Mouse (Mus musculus) kidney, embryonic 16.5 days (tissue): ENCODE results near the gene Gbp8. TPM values are rescaled to one million over a fixed set of nuclear protein-coding genes. Genes with fewer than 3 reads are reported as not detected.
"Not testable (repeated sequence)": the region's sequence is repeated elsewhere in the genome, so short reads cannot be mapped to it uniquely, and the experiment has no call there.

Experiments used
- ATAC-seq: fragments of 200-750 bp; cut with Nextera tagmentation; 2 replicates; pipeline ENCODE4 v1.8.0; 2017; ENCODE audit warnings: moderate TSS enrichment; ENCODE audit not compliant: low FRiP score, low TSS enrichment
- H3K27ac ChIP-seq: fragments of 300-500 bp; sonication (generic); 2 replicates; pipeline ENCODE4 v1.5.1; 2014; ENCODE audit warnings: low read length
- H3K27me3 ChIP-seq: fragments of 300-500 bp; sonication (generic); 2 replicates; pipeline ENCODE4 v1.6.1; 2014; ENCODE audit warnings: low read length, control low read depth, mixed read lengths; ENCODE audit not compliant: insufficient read depth
- H3K36me3 ChIP-seq: fragments of 300-500 bp; sonication (generic); 2 replicates; pipeline ENCODE4 v1.6.1; 2014; ENCODE audit warnings: low read length, control low read depth, mixed read lengths; ENCODE audit not compliant: insufficient read depth
- H3K4me1 ChIP-seq: fragments of 300-500 bp; sonication (generic); 2 replicates; pipeline ENCODE4 v1.6.1; 2014; ENCODE audit warnings: low read length, control low read depth, mixed read lengths; ENCODE audit not compliant: insufficient read depth
- H3K4me2 ChIP-seq: fragments of 300-500 bp; sonication (generic); replicated peaks from 2 replicates; pipeline ENCODE4 v1.6.1; 2014; ENCODE audit warnings: low read depth, low read length
- H3K4me3 ChIP-seq: fragments of 300-500 bp; sonication (generic); 2 replicates; pipeline ENCODE4 v1.5.1; 2014; ENCODE audit warnings: mild to moderate bottlenecking, low read length
- H3K9ac ChIP-seq: fragments of 300-500 bp; sonication (generic); replicated peaks from 2 replicates; pipeline ENCODE4 v1.6.1; 2014; ENCODE audit warnings: low read length
- H3K9me3 ChIP-seq: fragments of 300-500 bp; sonication (generic); 2 replicates; pipeline ENCODE4 v1.6.1; 2016; ENCODE audit warnings: low read length, control low read depth
- WGBS: fragments of 180-500 bp; shearing (Covaris S2); extraction: QIAGEN DNeasy Blood & Tissue Kit; methylation state at CpG from one replicate; pipeline ENCODE4 v1.1.7; 2014; 5-methylcytosine and 5-hydroxymethylcytosine counted together
- polyA plus RNA-seq: library from polyadenylated mRNA; unstranded; fragments of >200 nt; fragmentation: Nextera tagmentation; extraction: Ambion mirVana; gene quantifications from 2 replicates; pipeline ENCODE4 v1.2.1, GENCODE M21; 2015

Gbp8 gene
- polyA plus RNA-seq, result 0.54 and 0.59 TPM in 2 replicates

DNA sequence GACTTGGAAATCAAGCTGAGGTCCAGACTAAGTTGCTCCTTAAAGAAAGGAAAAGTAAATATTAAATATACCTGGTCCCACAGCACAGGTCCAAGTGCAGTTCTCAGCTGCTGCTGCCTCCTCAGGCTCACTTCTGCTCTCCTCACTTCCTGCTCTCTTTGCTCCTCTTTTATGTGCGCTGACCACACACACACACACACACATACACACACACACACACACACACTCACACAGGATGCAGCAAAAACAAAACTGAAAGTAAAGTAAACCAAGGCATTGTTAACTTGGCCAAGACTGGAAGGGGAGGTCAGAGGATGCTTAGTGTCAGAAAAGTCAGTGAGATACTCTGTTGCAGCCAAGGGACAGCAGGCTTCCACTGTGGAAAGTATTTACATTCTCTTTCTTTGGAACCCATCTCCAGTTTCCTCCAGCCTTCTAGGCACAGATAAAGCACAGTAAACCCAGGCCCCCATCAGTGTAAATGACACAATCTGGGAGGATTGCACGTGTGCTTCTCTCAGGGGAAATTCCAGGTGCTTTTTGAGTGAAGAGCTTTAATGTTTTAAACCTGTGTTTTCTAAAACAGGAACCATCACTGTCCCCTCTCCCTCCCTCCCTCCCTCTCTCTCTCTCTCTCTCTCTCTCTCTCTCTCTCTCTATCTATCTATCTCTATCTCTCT is at the start of gene Gbp8, which contains the start of the genes Gbp9 and Gbp4:
Gene Gbp8 (minus strand): TSS at position 132 of the 680 bp plus-strand sequence.
Gene Gbp9 (minus strand): TSS at position 131 of the 680 bp plus-strand sequence.
Gene Gbp4 (minus strand): TSS at position 178 of the 680 bp plus-strand sequence.
- ATAC-seq, H3K27me3 ChIP-seq, H3K27ac ChIP-seq, H3K9ac ChIP-seq, H3K4me3 ChIP-seq, H3K4me1 ChIP-seq, H3K36me3 ChIP-seq, H3K9me3 ChIP-seq, H3K4me2 ChIP-seq: not testable (repeated sequence)
- WGBS, result 10% methylated on average over 2 of the region's 2 CpGs

DNA sequence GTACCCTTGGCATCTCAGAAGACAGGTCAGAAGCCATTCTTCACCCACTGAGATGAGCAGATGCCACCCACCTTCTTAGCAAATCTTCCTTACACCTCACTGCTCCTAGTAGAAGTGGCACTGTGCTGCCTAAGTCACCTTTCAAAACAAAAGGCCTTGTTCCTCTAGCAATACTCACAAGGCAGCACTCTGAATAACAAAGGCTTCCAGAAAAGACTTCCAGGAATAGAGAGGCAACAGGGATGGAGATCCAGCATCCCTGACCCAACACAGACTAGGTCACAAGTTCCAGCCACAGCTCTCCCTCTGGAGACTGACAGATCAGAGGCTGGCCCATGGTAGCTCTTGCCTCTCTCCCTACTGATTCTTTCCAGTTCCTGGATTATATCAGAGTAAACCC is 42.1 kb upstream of the Gbp8 start:
- H3K9me3 ChIP-seq, result no peaks in the 10 kb centered on the region
- no peaks in the 10 kb centered on the region for H3K4me1 ChIP-seq
- no peaks in the 10 kb centered on the region for H3K36me3 ChIP-seq
- no peak overlapping the region for H3K4me3 ChIP-seq
- H3K9ac ChIP-seq, result no peak overlapping the region
- no peak for ATAC-seq
- H3K4me2 ChIP-seq, result no peak overlapping the region
- H3K27me3 ChIP-seq, result no peaks in the 10 kb centered on the region
- H3K27ac ChIP-seq, result no peak overlapping the region

DNA sequence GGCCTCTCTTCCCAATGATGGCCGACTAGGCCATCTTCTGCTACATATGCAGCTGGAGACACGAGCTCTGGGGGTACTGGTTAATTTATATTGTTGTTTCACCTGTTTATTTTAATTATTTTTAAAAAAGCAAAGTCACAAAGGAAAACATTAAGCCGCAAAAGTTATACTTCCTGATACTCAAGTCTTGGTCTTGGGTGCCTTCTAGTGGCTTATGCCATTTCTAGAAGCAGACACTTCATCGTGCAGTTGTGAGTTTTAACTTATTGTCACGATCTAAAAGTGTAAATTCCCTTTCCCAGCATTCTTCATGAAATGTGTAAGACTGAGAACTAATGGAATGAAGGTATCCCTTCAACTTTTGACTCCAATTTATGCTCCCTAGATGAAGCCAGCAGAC is 17.2 kb upstream of the Gbp8 start:
- Histone ChIP-seq H3K4me1 (no peaks in the 10 kb centered on the region), H3K4me3 (no peak overlapping the region), H3K9me3 (no peaks in the 10 kb centered on the region), H3K4me2 (no peak overlapping the region), H3K27me3 (no peaks in the 10 kb centered on the region), H3K27ac (no peak overlapping the region), H3K9ac (no peak overlapping the region), H3K36me3 (no peaks in the 10 kb centered on the region)
- no peak for ATAC-seq
- 86% methylated on average over 5 of the region's 5 CpGs for WGBS

DNA sequence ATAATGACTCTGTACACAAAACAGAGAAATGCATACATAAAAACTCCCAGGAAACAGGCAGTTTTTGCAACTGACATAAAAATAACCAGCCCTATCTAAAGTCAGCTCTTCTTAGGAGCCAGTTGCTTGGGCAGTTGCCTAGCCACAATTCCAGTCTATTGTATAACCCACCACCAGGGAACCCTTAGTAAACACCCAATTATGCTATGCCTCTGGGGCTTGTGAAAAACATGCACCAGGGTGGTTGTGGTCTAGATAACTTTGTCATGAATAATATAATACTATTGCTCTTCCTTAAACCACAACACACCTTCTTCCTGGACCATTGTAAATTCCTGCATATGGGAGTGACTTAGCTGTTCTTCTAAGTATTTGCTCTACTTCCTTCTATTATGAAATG is 14.7 kb upstream of the Gbp8 start:
- no peak for ATAC-seq
- Histone ChIP-seq H3K27me3 (no peaks in the 10 kb centered on the region), H3K4me3 (no peak overlapping the region), H3K36me3 (no peaks in the 10 kb centered on the region), H3K27ac (no peak overlapping the region), H3K9ac (no peak overlapping the region), H3K4me2 (no peak overlapping the region), H3K9me3 (no peaks in the 10 kb centered on the region), H3K4me1 (no peaks in the 10 kb centered on the region)

DNA sequence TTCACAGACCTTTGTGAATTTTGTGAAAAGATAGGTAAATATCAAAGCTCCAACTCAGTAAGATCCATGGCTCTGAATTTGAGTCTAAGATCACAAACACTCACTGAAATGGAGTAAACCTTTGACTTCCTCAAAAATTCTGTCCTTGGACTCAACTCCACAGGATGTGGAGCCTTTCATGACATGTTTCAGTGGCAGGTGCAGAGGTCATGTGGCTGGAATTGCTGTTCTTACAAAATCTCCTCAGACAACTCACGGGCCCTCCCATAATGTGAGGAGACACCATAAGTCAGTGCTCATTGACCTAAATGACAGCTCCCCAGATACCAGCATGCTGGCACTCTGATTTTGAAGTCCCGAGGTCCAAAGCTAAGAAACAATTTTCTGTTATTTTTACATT is 8.7 kb upstream of the Gbp8 start:
- not testable (repeated sequence) for H3K9ac ChIP-seq, H3K4me1 ChIP-seq, H3K4me3 ChIP-seq, H3K27ac ChIP-seq, H3K27me3 ChIP-seq, ATAC-seq, H3K4me2 ChIP-seq, H3K36me3 ChIP-seq, H3K9me3 ChIP-seq
- 47% methylated on average over 2 of the region's 2 CpGs for WGBS

DNA sequence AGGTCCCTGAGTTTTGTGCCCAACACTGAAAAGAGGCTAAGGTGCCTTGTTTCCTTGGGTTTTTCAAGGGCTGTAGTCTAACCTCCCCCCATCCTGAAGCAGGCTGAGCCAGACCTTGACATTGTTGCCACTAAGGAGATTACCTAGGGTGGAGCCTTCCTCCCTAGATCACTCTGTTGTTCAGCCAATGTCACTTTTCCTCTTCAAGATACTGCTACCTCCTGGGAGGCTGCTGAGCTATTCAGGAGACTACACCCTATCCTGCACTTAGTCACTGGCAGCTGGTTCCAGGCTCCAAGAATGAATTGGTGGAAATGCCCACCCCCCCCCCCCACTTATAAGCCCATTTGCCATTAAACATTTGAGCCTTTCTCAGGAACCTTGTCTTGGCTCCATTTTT is 7.1 kb upstream of the Gbp8 start:
- Histone ChIP-seq H3K36me3 (no peaks in the 10 kb centered on the region), H3K4me2 (no peak overlapping the region), H3K9me3 (no peaks in the 10 kb centered on the region), H3K27me3 (no peaks in the 10 kb centered on the region), H3K27ac (no peak overlapping the region), H3K4me3 (no peak overlapping the region), H3K4me1 (no peaks in the 10 kb centered on the region), H3K9ac (no peak overlapping the region)
- no peak for ATAC-seq

DNA sequence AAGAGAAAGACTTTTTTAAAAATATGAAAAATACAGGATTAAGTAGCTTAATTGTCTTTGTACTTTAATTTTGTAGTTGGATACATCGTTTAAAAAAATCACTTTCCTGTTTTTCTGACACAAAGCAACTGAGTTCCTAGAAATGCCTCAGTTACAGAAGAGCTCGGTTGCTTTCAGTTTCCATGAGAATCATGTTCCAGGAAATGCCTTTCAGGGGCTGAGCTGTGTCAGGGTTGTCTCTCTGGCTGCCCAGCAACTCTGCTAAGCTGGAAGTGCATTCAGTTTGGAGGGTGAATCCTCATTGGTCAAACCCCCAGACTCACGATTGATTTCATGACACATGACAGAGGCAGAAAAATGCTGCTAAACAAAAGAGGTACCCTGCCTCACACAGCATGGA is 6.4 kb upstream of the Gbp8 start:
- not testable (repeated sequence) for H3K9ac ChIP-seq, H3K4me1 ChIP-seq, H3K36me3 ChIP-seq, H3K4me2 ChIP-seq, H3K9me3 ChIP-seq, H3K4me3 ChIP-seq, H3K27ac ChIP-seq, ATAC-seq, H3K27me3 ChIP-seq
- WGBS, result 49% methylated on average over 3 of the region's 3 CpGs

DNA sequence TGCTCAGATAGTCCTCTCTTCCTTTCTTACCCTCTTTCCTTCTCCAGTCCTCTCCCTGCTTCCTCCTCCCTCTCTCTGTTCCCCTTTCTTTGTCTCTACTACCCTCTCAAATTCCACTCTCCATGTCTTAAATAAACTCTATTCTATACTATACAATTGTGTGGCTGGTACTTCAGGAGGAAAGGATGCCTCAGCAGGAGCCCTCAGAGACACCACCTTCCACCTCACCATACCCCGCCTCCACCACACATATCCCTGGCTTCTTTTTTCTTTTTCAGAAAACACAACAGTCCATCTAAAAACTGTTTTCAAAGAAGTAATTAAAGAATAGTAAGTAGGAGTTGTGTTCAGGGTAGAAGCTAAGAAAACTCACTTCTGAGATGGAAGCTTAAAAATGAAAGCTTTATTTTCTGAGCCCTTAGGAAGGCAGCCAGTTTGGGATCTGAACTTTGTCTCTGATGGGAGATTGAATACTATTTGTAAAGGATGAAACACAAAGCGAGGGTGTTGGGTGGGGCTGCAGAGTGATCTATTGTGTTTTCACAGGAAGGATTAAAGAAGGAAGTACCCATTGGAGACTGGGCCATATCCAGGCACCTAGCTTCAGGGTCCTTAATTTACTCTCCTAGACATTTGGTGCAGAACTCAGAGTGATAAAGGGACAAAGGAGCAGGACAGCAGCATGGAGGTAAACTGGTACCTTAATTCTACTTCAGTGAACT is 910 bp upstream of the Gbp8 start:
- not testable (repeated sequence) for H3K9ac ChIP-seq, H3K9me3 ChIP-seq, H3K36me3 ChIP-seq, H3K27ac ChIP-seq, H3K4me2 ChIP-seq, ATAC-seq, H3K27me3 ChIP-seq, H3K4me1 ChIP-seq, H3K4me3 ChIP-seq
- 63% methylated on average over 2 of the region's 2 CpGs for WGBS

DNA sequence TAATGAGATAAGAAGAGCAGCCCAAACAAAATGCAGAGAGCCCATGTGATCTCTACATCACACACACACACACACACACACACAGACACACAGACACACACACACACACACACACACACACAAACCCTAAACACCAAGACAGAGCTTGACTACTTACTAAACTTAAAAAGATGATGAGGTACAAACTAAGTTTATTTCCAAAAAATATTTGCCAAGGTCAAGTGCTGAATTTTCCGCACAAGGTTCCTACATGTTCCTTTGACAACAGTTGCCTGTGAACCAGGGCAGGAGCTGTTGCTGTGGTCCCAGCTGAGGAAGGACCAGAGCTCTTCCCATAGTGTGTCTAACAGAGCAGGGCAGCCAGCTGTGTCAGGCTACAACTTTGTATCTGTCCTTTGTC is 434 bp downstream of the Gbp8 start:
- Histone ChIP-seq H3K4me1 (no peaks in the 10 kb centered on the region), H3K27ac (no peak overlapping the region), H3K9me3 (no peaks in the 10 kb centered on the region), H3K36me3 (no peaks in the 10 kb centered on the region), H3K9ac (no peak overlapping the region), H3K4me3 (no peak overlapping the region), H3K4me2 (no peak overlapping the region), H3K27me3 (no peaks in the 10 kb centered on the region)
- 86% methylated on average over 1 of the region's 1 CpGs for WGBS
- ATAC-seq, result no peak

DNA sequence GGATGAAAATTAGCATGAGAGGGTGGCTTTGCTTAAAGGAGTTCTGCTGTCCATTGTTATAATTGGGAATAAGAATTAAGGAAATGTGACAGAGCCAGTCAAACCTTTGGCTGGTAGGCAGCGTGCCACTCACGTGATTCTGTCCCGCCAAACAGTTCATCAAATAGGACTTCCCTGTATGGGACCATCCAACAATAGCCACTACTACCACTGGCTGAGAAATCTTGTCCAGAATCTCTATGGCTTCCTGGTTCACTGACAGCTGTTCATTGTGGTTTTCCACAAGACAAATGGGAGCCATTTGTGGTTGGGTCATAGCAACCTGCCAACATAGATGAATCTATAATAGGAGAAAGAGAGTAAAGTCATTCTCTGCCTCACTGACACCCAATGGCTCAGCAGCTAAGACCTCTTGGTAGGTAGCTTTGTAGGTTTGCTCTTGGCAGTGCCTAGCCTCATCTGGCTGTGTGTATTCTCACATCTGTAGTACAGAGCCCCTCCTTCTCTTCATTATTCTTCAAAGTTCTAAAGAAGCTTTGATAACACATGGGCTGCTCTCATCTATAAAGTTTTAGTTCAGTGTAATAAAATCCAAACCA is 2.5 kb downstream of the Gbp8 start:
- H3K27me3 ChIP-seq, H3K4me3 ChIP-seq, H3K9me3 ChIP-seq, H3K4me1 ChIP-seq, ATAC-seq, H3K9ac ChIP-seq, H3K4me2 ChIP-seq, H3K36me3 ChIP-seq, H3K27ac ChIP-seq: not testable (repeated sequence)
- 100% methylated on average over 3 of the region's 3 CpGs for WGBS
